In the genomic region with DNA sequence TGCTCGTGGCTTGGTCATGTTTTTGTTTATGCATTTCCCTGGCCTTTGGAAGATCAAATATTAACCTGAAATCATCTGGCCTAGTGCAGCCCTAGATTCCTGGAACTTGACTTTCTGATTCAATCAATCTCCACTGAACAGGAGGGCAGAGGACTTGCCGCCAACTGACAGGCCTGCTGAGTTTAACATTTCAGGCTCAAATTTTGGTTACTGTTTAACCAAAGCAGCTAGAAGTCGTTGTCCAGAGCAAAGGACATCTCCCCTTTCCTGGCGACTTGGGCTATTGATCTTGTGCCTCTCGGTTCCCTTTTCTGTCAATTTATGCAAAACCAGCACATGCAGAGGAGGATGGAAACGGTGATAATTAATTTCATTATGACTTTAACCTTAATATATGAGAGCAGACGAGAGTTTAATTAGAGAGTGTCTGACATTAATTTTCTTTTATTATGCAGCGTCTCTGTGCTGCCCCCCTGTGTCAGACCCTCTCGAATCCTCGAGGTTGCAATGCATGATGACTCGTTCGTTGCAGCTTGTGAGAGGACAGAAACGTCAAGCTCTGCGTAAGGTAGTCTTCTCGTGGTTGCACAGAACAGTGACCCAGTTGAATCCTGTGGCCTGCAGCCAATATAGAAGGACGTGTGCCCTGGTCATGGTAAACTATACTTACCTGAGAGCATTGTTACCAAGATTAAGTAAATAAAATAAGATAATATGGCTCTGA, we compare ENCODE assay signal across 10 mouse cellular contexts. TPM values are rescaled to one million over a fixed set of nuclear protein-coding genes. Genes with fewer than 3 reads are reported as not detected.
A peak's percentile ranks its signal among the peaks of the same experiment; 100 is the strongest.
DNase-seq lines count a peak whose midpoint lies in the region; ATAC-seq and TF ChIP-seq lines count a peak whose summit lies in the region.
"Had no signal": no experiment of that assay in that cellular context is flagged by ENCODE, and none has a peak within 500 bp of the region (broad histone marks: within the 10 kb centered on the region; RNA-seq: fewer than 3 reads in every experiment).

No protein-coding gene starts in this region.

- H3K9me3 ChIP-seq in lung, embryonic 14.5 days (ENCODE audit: low read depth, low read length) = no peaks in the 10 kb centered on the region
- no peaks in the 10 kb centered on the region for H3K9me3 ChIP-seq in forebrain, embryonic 16.5 days (ENCODE audit: control insufficient read depth, low read length)
- no peaks in the 10 kb centered on the region for H3K9me3 ChIP-seq in neural tube, embryonic 14.5 days (ENCODE audit: control insufficient read depth, low read length)
- H3K9me3 ChIP-seq: heart, embryonic 13.5 days; limb, embryonic 12.5 days had no signal

- H3K4me2 ChIP-seq in lung, embryonic 14.5 days = no peak overlapping the region
- H3K4me2 ChIP-seq in forebrain, embryonic 16.5 days (ENCODE audit: low read length) = no peak overlapping the region
- no peak overlapping the region for H3K4me2 ChIP-seq in neural tube, embryonic 14.5 days (ENCODE audit: low read depth, low read length)
- H3K4me2 ChIP-seq: heart, embryonic 13.5 days; limb, embryonic 12.5 days had no signal

- ATAC-seq in lung, embryonic 14.5 days (ENCODE audit: insufficient read depth) = no peak
- peak; percentile 61; the same call in 1 of the 2 replicates for ATAC-seq in forebrain, embryonic 16.5 days
- peak; percentile 71 for ATAC-seq in neural tube, embryonic 14.5 days (ENCODE audit: low read depth)

- H3K9ac ChIP-seq in lung, embryonic 14.5 days = no peak overlapping the region
- no peak overlapping the region for H3K9ac ChIP-seq in forebrain, embryonic 16.5 days (replicated peaks; ENCODE audit: low read depth, low read length)
- H3K9ac ChIP-seq in neural tube, embryonic 14.5 days (replicated peaks; ENCODE audit: low read depth, low read length) = no peak overlapping the region
- H3K9ac ChIP-seq: heart, embryonic 13.5 days; limb, embryonic 12.5 days had no signal

- no peaks in the 10 kb centered on the region for H3K4me1 ChIP-seq in lung, embryonic 14.5 days (ENCODE audit: insufficient read depth)
- H3K4me1 ChIP-seq in forebrain, embryonic 16.5 days (replicated peaks; ENCODE audit: control insufficient read depth, insufficient read depth, low read length) = peaks cover 5% of the 10 kb centered on the region; the same call in 1 of the 2 replicates
- no peaks in the 10 kb centered on the region for H3K4me1 ChIP-seq in neural tube, embryonic 14.5 days (ENCODE audit: control insufficient read depth, insufficient read depth, low read length)
- H3K4me1 ChIP-seq: heart, embryonic 13.5 days; limb, embryonic 12.5 days had no signal

- DNase-seq in lung, embryonic 14.5 days = peak; percentile 53
- DNase-seq in lung, adult 18-20 months = no peak
- DNase-seq in kidney, postnatal 10 days = peak; percentile 22
- DNase-seq in heart, adult 9 months (ENCODE audit: low spot score in 2 of 2) = no peak
- DNase-seq in thymus, postnatal 4 days = no peak
- no peak for DNase-seq in urinary bladder, adult 2 months (ENCODE audit: low spot score)

- WGBS in lung, embryonic 14.5 days = 39% methylated on average over 16 of the region's 16 CpGs
- 51% methylated on average over 16 of the region's 16 CpGs for WGBS in forebrain, embryonic 16.5 days
- WGBS in neural tube, embryonic 14.5 days = 35% methylated on average over 16 of the region's 16 CpGs

- no peaks in the 10 kb centered on the region for H3K36me3 ChIP-seq in lung, embryonic 14.5 days (ENCODE audit: insufficient read depth)
- no peaks in the 10 kb centered on the region for H3K36me3 ChIP-seq in forebrain, embryonic 16.5 days (ENCODE audit: control insufficient read depth, insufficient read depth)
- H3K36me3 ChIP-seq in neural tube, embryonic 14.5 days (ENCODE audit: control insufficient read depth, insufficient read depth, low read length) = no peaks in the 10 kb centered on the region
- H3K36me3 ChIP-seq: heart, embryonic 13.5 days; limb, embryonic 12.5 days had no signal

- H3K4me3 ChIP-seq in lung, embryonic 14.5 days (ENCODE audit: low read depth, low read length) = no peak overlapping the region
- no peak overlapping the region for H3K4me3 ChIP-seq in forebrain, embryonic 16.5 days (replicated peaks; ENCODE audit: low read length)
- no peak overlapping the region for H3K4me3 ChIP-seq in neural tube, embryonic 14.5 days (ENCODE audit: low read depth, low read length)
- H3K4me3 ChIP-seq: heart, embryonic 13.5 days; limb, embryonic 12.5 days had no signal

- peak; percentile 53 for TF ChIP-seq CTCF in lung, embryonic 14.5 days (IDR thresholded peaks at IDR 0.05; ENCODE audit: low read depth)

- H3K27me3 ChIP-seq in lung, embryonic 14.5 days (ENCODE audit: insufficient read depth, low read length) = no peaks in the 10 kb centered on the region
- H3K27me3 ChIP-seq in forebrain, embryonic 16.5 days (replicated peaks; ENCODE audit: control insufficient read depth, insufficient read depth, low read length) = no peaks in the 10 kb centered on the region
- no peaks in the 10 kb centered on the region for H3K27me3 ChIP-seq in neural tube, embryonic 14.5 days (ENCODE audit: control insufficient read depth, insufficient read depth, low read length)
- H3K27me3 ChIP-seq: heart, embryonic 13.5 days; limb, embryonic 12.5 days had no signal

- no peak overlapping the region for H3K27ac ChIP-seq in lung, embryonic 14.5 days (ENCODE audit: low read depth)
- no peak overlapping the region for H3K27ac ChIP-seq in forebrain, embryonic 16.5 days (ENCODE audit: low read length)
- H3K27ac ChIP-seq in neural tube, embryonic 14.5 days (ENCODE audit: low read depth, low read length) = no peak overlapping the region
- H3K27ac ChIP-seq: heart, embryonic 13.5 days; limb, embryonic 12.5 days had no signal

RNA-seq across cellular contexts. Expression of a gene that starts 37.7 kb away (rescaled TPM):
- polyA plus RNA-seq in lung, embryonic 14.5 days (2014; fragmentation: Nextera tagmentation; extraction: Ambion mirVana) = 42.9 and 43.8 TPM in 2 replicates
- polyA plus RNA-seq in forebrain, embryonic 16.5 days (2015; fragmentation: Nextera tagmentation; extraction: Ambion mirVana) = 13.8 and 14.8 TPM in 2 replicates
- polyA plus RNA-seq in neural tube, embryonic 14.5 days (2014; fragmentation: Nextera tagmentation; extraction: Ambion mirVana) = 6.2 and 8.5 TPM in 2 replicates
- 0.11 and 0.40 TPM in 2 replicates for polyA plus RNA-seq in urinary bladder, adult 2 months (2012; rRNA removed)

Comparison
In these comparisons a context has a peak if more than half of its experiments do, and no peak if none do; other contexts are left out.
1. DNase-seq: peak in lung, embryonic 14.5 days (single experiment) and kidney, postnatal 10 days (single experiment); none in lung, adult 18-20 months (0 of 2), heart, adult 9 months (0 of 2), thymus, postnatal 4 days (single experiment) and urinary bladder, adult 2 months (single experiment).